Mouse (Mus musculus) neural tube, embryonic 11.5 days (tissue): Measurements from ENCODE around the gene Sstr4. TPM values are rescaled to one million over a fixed set of nuclear protein-coding genes. Genes with fewer than 3 reads are reported as not detected.

Source experiments
- polyA plus RNA-seq: library from polyadenylated mRNA; unstranded; fragments of >200 nt; fragmentation: Nextera tagmentation; extraction: Ambion mirVana; gene quantifications from 2 replicates; pipeline ENCODE4 v1.2.1, GENCODE M21; 2014

The Sstr4 gene
- polyA plus RNA-seq, 1 experiment from 2014 or later = 0.80 TPM

Other genes with a start within 250 kb of the Sstr4 start
- gene Thbd, start 12.8 kb downstream of the Sstr4 start, polyA plus RNA-seq = 5.9 and 6.4 TPM in 2 replicates
- gene Cd93, start 48.2 kb downstream of the Sstr4 start, polyA plus RNA-seq = 6.4 and 7.1 TPM in 2 replicates